Mouse (Mus musculus): Measurements from ENCODE around the gene Cyp1a2. TPM values are rescaled to one million over a fixed set of nuclear protein-coding genes. Genes with fewer than 3 reads are reported as not detected.
"Not testable (repeated sequence)": the region's sequence is repeated elsewhere in the genome, so short reads cannot be mapped to it uniquely, and the experiment has no call there.

Gene Cyp1a2
- polyA plus RNA-seq (2015; fragmentation: Nextera tagmentation; extraction: Ambion mirVana) = not detected in 2 replicates

- Histone ChIP-seq H3K4me2 (no peak within 1 kb of the TSS), H3K9me3 (no peaks in the 10 kb centered on the region), H3K36me3 (no peaks in the 10 kb centered on the region), H3K9ac (no peak within 1 kb of the TSS), H3K27me3 (replicated peaks) (peaks cover 10% of the 10 kb centered on the region; the same call in 1 of the 2 replicates), H3K27ac (replicated peaks) (no peak within 1 kb of the TSS), H3K4me3 (no peak within 1 kb of the TSS), H3K4me1 (no peaks in the 10 kb centered on the region)
- ATAC-seq (ENCODE audit: extremely low read depth, insufficient number of reproducible peaks, low FRiP score, low TSS enrichment) = no peak
- 64% methylated on average over 5 of the region's 5 CpGs for WGBS
Observed at GRCm38 (mm10) chr9:57683520-57683919, at the start of gene Cyp1a2. TSS of gene Cyp1a2 (minus strand) at chr9:57683703.

DNA sequence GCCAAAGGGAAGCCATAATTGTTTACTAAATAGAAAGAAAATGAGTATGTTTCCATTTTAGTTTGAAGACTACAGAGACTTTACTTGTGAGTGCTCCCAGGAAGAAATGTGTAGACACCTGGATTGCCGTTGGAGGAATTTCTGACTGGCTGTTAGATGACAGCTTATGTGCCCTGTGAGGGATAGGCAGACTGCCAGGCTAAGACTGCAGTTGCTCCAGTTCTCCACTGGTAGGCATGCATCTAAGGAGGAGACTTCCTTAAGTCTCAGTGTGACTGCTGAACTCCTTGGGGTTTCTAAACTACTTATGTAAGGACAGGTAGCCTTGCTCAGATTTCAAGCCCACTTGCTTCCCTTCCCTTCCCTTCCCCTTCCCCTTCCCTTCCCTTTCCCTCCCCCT, 44.8 kb upstream of the Cyp1a2 start:
- H3K4me2 ChIP-seq = no peak overlapping the region
- H3K36me3 ChIP-seq = peaks cover 62% of the 10 kb centered on the region
- no peak overlapping the region for H3K27ac ChIP-seq (replicated peaks)
- ATAC-seq (ENCODE audit: extremely low read depth, insufficient number of reproducible peaks, low FRiP score, low TSS enrichment) = no peak
- H3K27me3 ChIP-seq (replicated peaks) = no peaks in the 10 kb centered on the region
- H3K4me3 ChIP-seq = no peak overlapping the region
- peaks cover 18% of the 10 kb centered on the region for H3K4me1 ChIP-seq
- 92% methylated on average over 1 of the region's 1 CpGs for WGBS
- no peak overlapping the region for H3K9ac ChIP-seq
- H3K9me3 ChIP-seq = no peaks in the 10 kb centered on the region

GRCm38 (mm10) chr9:57724701-57725100, 41.2 kb upstream of the Cyp1a2 start:
- WGBS = 94% methylated on average over 3 of the region's 3 CpGs
- peaks cover 60% of the 10 kb centered on the region for H3K36me3 ChIP-seq

GRCm38 (mm10) chr9:57723796-57724195, 40.3 kb upstream of the Cyp1a2 start:
- H3K9me3 ChIP-seq = no peaks in the 10 kb centered on the region
- H3K27ac ChIP-seq (replicated peaks) = 0 out of 2 replicates have a peak overlapping the region, but pooled peaks have one; percentile 29
- no peak for ATAC-seq (ENCODE audit: extremely low read depth, insufficient number of reproducible peaks, low FRiP score, low TSS enrichment)
- H3K4me2 ChIP-seq = no peak overlapping the region
- 69% methylated on average over 5 of the region's 5 CpGs for WGBS
- no peaks in the 10 kb centered on the region for H3K27me3 ChIP-seq (replicated peaks)
- peaks cover 29% of the 10 kb centered on the region for H3K4me1 ChIP-seq
- peaks cover 59% of the 10 kb centered on the region for H3K36me3 ChIP-seq
- no peak overlapping the region for H3K9ac ChIP-seq
- H3K4me3 ChIP-seq = no peak overlapping the region

More at GRCm38 (mm10) chr9:57724701-57725100, 41.2 kb upstream of the Cyp1a2 start:
- Histone ChIP-seq H3K27me3 (replicated peaks) (no peaks in the 10 kb centered on the region), H3K27ac (replicated peaks) (no peak overlapping the region), H3K4me1 (peaks cover 29% of the 10 kb centered on the region), H3K4me2 (no peak overlapping the region), H3K9ac (no peak overlapping the region), H3K9me3 (no peaks in the 10 kb centered on the region), H3K4me3 (no peak overlapping the region)
- ATAC-seq (ENCODE audit: extremely low read depth, insufficient number of reproducible peaks, low FRiP score, low TSS enrichment) = no peak

GRCm38 (mm10) chr9:57723315-57723715, 39.8 kb upstream of the Cyp1a2 start:
- Histone ChIP-seq H3K27ac (replicated peaks) (peak overlapping the region; percentile 29), H3K36me3 (peaks cover 63% of the 10 kb centered on the region), H3K27me3 (replicated peaks) (no peaks in the 10 kb centered on the region), H3K4me3 (no peak overlapping the region), H3K9ac (no peak overlapping the region), H3K4me2 (no peak overlapping the region), H3K4me1 (peaks cover 29% of the 10 kb centered on the region), H3K9me3 (no peaks in the 10 kb centered on the region)
- 43% methylated on average over 5 of the region's 5 CpGs for WGBS
- ATAC-seq (ENCODE audit: extremely low read depth, insufficient number of reproducible peaks, low FRiP score, low TSS enrichment) = no peak; the same call in 1 of the 2 replicates

- Histone ChIP-seq H3K4me1 (peaks cover 29% of the 10 kb centered on the region), H3K9ac (no peak overlapping the region), H3K4me2 (no peak overlapping the region), H3K27me3 (replicated peaks) (no peaks in the 10 kb centered on the region), H3K4me3 (no peak overlapping the region), H3K9me3 (no peaks in the 10 kb centered on the region), H3K27ac (replicated peaks) (no peak overlapping the region), H3K36me3 (peaks cover 63% of the 10 kb centered on the region)
- 78% methylated on average over 1 of the region's 1 CpGs for WGBS
- no peak for ATAC-seq (ENCODE audit: extremely low read depth, insufficient number of reproducible peaks, low FRiP score, low TSS enrichment)
Observed at GRCm38 (mm10) chr9:57722371-57722770, 38.9 kb upstream of the Cyp1a2 start.

DNA sequence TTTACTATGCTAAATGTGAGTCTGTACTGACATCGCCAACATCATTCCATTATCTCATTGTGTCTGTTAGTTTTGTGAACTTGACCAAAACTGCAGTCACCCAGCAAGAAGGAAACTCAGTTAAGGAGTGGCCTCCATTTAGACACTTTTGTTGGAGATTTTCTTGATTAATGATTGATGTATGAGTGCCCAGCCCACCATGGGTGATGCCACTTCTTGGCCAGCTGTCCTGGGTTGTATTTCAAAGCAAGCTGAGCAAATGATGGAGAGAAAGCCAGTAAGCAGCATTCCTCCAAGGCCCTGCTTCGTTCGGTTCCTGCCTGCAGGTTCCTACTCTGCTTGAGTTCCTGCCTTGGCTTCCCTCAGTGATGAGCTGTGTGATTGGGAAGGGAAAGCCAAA, 37.2 kb upstream of the Cyp1a2 start:
- no peak overlapping the region for H3K4me3 ChIP-seq
- H3K27ac ChIP-seq (replicated peaks) = no peak overlapping the region
- peaks cover 20% of the 10 kb centered on the region for H3K4me1 ChIP-seq
- 92% methylated on average over 3 of the region's 3 CpGs for WGBS
- H3K4me2 ChIP-seq = no peak overlapping the region
- no peak for ATAC-seq (ENCODE audit: extremely low read depth, insufficient number of reproducible peaks, low FRiP score, low TSS enrichment)
- no peaks in the 10 kb centered on the region for H3K9me3 ChIP-seq
- no peaks in the 10 kb centered on the region for H3K27me3 ChIP-seq (replicated peaks)
- no peak overlapping the region for H3K9ac ChIP-seq
- peaks cover 64% of the 10 kb centered on the region for H3K36me3 ChIP-seq

DNA sequence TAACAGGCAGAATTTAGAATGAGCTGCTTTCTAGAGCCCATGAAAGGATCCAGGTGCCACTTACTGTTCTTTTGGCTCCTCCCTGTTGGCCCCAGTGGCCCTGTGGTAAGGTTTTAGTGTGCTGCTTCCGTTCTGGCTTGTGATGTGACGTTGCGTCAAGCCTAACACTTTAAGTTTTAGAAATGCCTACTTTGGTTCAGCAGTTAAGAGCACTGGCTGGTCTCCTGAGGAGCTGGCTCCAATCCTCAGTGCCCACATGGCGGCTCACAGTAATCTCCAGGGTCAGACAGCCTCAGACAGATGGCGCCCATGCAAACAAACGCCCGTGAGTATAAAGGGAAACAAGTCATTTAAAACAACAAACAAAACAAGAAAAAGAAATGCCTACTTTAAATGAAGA, 34.9 kb upstream of the Cyp1a2 start:
- H3K9ac ChIP-seq = no peak overlapping the region
- 92% methylated on average over 7 of the region's 7 CpGs for whole genome bisulfite sequencing
- H3K4me2 ChIP-seq = no peak overlapping the region
- no peak for ATAC-seq (ENCODE audit: extremely low read depth, insufficient number of reproducible peaks, low FRiP score, low TSS enrichment)
- H3K9me3 ChIP-seq = no peaks in the 10 kb centered on the region
- peaks cover 11% of the 10 kb centered on the region for H3K4me1 ChIP-seq
- no peak overlapping the region for H3K27ac ChIP-seq (replicated peaks)
- H3K36me3 ChIP-seq = peaks cover 76% of the 10 kb centered on the region
- no peak overlapping the region for H3K4me3 ChIP-seq
- H3K27me3 ChIP-seq (replicated peaks) = no peaks in the 10 kb centered on the region

DNA sequence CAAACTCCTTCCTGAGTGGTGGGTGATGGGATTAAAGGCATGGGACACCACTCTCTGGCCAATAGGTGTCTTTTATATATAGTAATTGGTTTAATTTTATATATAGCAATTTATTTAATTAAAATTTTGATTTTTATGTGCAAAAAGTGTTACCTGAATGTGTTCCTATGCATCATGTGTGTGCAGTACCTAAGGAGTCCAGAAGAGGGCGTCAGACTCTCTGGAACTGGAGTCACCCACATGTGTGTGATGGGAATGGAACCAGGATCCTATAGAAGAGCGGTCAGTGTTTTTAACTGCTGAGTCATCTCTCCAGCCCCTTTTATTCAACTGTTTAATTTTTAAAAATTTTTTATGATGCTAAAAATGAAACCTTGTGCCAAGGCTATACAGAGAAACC, 28.7 kb upstream of the Cyp1a2 start:
- Histone ChIP-seq H3K4me3 (no peak overlapping the region), H3K36me3 (peaks cover 57% of the 10 kb centered on the region), H3K9ac (no peak overlapping the region), H3K27ac (replicated peaks) (no peak overlapping the region), H3K9me3 (peaks cover 4% of the 10 kb centered on the region; the same call in 1 of the 2 replicates), H3K4me2 (no peak overlapping the region), H3K27me3 (replicated peaks) (no peaks in the 10 kb centered on the region), H3K4me1 (peaks cover 16% of the 10 kb centered on the region)
- no peak for ATAC-seq (ENCODE audit: extremely low read depth, insufficient number of reproducible peaks, low FRiP score, low TSS enrichment)
- 67% methylated on average over 2 of the region's 2 CpGs for WGBS

DNA sequence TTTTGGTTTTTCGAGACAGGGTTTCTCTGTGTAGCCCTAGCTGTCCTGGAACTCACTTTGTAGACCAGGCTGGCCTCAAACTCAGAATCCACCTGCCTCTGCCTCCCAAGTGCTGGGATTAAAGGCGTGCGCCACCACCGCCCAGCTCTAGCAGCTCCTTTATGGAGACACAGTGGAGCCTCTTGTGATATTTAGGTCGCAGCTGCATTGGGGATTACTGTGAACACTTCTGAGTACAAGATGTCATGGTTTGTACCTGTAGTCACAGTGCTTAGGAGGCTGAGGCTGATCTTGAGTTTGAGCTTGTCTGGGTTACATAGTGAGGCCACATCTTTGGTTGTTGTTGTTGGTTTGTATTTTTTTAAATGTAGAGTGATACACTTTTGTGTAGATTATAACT, 26.7 kb upstream of the Cyp1a2 start:
- not testable (repeated sequence) for H3K9me3 ChIP-seq; H3K27ac ChIP-seq (replicated peaks); H3K4me3 ChIP-seq; H3K4me2 ChIP-seq; ATAC-seq (ENCODE audit: extremely low read depth, insufficient number of reproducible peaks, low FRiP score, low TSS enrichment); H3K9ac ChIP-seq; H3K27me3 ChIP-seq (replicated peaks)
- H3K36me3 ChIP-seq = peaks cover 37% of the 10 kb centered on the region
- WGBS = 80% methylated on average over 5 of the region's 5 CpGs
- peaks cover 16% of the 10 kb centered on the region for H3K4me1 ChIP-seq

- 2% methylated on average over 38 of the region's 39 CpGs for WGBS
- Histone ChIP-seq H3K27ac (replicated peaks) (peak overlapping the region; percentile 88), H3K9ac (peak overlapping the region; percentile 95), H3K4me1 (peaks cover 16% of the 10 kb centered on the region), H3K4me3 (peak overlapping the region; percentile 94), H3K4me2 (peak overlapping the region; percentile 91), H3K36me3 (peaks cover 23% of the 10 kb centered on the region), H3K9me3 (peaks cover 4% of the 10 kb centered on the region; the same call in 1 of the 2 replicates), H3K27me3 (replicated peaks) (no peaks in the 10 kb centered on the region)
- ATAC-seq (ENCODE audit: extremely low read depth, insufficient number of reproducible peaks, low FRiP score, low TSS enrichment) = peak; percentile 59; the same call in 1 of the 2 replicates
Observed at GRCm38 (mm10) chr9:57708720-57709274, 25.3 kb upstream of the Cyp1a2 start.

GRCm38 (mm10) chr9:57708068-57708719, 24.7 kb upstream of the Cyp1a2 start, which contains the start of gene Edc3:
TSS of gene Edc3 (plus strand) at chr9:57708540.
- peaks cover 18% of the 10 kb centered on the region for H3K36me3 ChIP-seq
- peaks cover 4% of the 10 kb centered on the region; the same call in 1 of the 2 replicates for H3K9me3 ChIP-seq
- ATAC-seq (ENCODE audit: extremely low read depth, insufficient number of reproducible peaks, low FRiP score, low TSS enrichment) = peak; percentile 75
- H3K27ac ChIP-seq (replicated peaks) = peak within 1 kb of the TSS; percentile 88
- H3K4me3 ChIP-seq = peak within 1 kb of the TSS; percentile 94
- H3K4me2 ChIP-seq = peak within 1 kb of the TSS; percentile 91
- peaks cover 16% of the 10 kb centered on the region for H3K4me1 ChIP-seq
- no peaks in the 10 kb centered on the region for H3K27me3 ChIP-seq (replicated peaks)
- under 1% methylated on average over 23 of the region's 23 CpGs for WGBS
- peak within 1 kb of the TSS; percentile 95 for H3K9ac ChIP-seq

All from heart, embryonic 13.5 days (tissue).